Mouse (Mus musculus): ENCODE results near the gene Acy3.
"Not testable (repeated sequence)": the region's sequence is repeated elsewhere in the genome, so short reads cannot be mapped to it uniquely, and the experiment has no call there.

Acy3 gene

DNA sequence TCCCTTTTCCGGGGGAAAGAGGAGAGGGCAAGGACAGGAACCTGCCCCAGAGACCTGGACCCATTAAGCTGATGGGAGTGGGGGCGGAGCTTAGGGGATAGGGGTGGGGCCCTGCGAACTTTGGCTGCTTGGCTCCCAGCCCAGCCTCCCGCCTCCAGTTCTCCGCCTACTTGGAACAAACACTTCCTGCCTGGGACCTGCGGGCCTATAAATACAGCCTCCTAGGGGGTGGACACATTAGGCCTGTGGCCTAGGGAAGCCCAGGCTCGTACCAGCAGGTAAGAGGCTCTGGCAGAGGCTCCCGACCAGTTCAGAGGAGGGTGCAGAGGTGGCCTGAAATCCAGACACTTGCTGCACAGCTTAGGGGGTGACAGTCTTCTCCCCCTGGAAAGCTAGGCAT lies at the start of gene Acy3:
Acy3 (plus strand) TSS at position 237 of the 400 bp plus-strand sequence.
- peak; percentile 34 for DNase-seq (ENCODE audit: low read depth)

DNA sequence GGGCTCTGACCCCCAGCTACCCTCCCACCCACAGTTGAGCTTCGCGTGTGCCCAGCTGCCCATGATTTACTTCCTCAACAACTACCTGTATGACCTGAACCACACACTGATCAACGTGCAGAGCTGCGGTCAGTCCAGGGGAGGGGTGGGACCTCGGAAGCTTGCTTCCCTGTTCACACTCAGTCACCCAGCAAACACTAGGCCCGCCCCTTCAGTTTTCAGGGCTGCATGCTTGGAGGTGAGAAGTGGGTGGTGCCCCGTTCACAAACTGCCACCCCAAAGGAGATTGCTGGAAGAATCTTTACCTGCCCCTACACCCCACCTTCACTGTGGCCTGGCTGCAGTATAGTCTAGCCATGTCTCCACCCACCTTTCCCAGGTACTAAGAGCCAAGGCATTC lies 44.1 kb upstream of the Acy3 start:
- DNase-seq (ENCODE audit: low read depth): no peak

- peak; percentile 70 for DNase-seq (ENCODE audit: low read depth)
Measured at GRCm38 (mm10) chr19:3942986-3943735, 43.2 kb upstream of the Acy3 start.

DNA sequence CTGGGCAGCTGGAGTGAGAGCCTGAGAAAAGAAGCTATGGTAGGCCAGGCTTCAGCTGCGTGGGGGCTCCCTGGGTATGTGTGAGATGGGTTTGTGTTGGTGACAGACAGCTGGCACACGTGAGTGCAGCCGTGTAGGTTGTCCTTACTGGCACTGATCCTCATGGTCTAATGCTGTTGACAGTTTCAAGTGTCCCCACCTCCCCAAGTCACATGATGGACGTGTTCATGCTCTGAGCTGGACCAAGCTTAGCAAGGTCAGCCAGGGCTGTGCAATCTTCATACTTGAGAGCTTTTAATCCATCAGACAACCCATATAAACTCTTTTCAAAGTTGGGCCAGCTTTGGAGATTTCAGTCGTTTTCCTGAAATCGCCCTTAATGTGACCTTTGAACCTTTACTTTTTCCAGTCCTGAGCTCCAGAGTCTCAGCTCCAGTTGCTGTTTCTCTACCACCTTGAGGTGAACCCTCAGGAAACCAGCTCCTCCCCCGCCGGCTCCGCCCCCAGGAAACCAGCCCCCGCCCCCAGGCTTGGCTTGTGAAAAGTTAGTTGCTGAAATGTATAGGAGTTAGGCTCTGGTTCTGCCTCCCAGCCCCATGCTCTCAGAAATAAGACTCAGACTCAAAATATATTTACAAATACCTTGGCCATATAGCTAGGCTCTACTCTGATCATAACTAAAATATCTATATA lies 40.4 kb upstream of the Acy3 start:
- DNase-seq (ENCODE audit: low read depth): no peak

DNA sequence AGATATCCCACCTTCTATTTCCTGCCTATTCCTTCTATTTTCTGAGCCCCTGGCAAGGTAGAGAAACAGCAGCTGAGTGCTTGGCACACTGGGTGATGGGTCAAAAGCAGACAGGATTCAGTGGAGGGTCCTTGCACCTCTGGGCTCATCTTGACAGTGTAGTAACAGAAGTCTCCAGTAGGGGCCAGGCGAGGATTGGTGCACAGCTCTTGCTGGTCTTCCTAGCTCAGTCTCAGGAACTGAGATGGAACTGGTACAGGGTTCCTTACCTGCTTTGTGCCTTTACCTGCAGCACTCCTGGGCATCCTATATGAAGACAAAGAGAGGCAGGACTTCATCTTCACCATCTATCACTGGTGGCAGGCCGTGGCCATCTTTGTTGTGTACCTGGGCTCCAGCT lies 39.7 kb upstream of the Acy3 start:
- no peak for DNase-seq (ENCODE audit: low read depth)

DNA sequence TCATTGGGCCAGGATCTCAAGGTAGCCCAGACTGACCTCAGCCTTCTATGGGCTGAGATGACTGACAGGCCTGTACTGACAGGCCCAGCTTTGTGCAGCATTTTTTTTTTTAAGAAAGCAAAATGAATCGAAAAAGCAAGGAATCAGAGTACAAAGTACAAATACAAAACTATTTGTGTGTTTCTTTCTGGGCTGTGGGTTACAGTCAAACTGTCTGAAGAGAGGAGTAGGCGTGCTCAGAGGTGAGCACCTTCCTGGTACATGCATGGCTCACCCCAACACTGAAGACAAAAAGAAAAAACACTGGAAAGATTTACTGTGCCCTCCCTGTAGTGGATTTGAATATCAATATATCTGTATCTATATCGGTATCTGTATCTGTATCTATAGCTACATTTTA lies 38.6 kb upstream of the Acy3 start:
- no peak for DNase-seq (ENCODE audit: low read depth)

- no peak for DNase-seq (ENCODE audit: low read depth)
Measured at GRCm38 (mm10) chr19:3948546-3948945, 37.8 kb upstream of the Acy3 start.

DNA sequence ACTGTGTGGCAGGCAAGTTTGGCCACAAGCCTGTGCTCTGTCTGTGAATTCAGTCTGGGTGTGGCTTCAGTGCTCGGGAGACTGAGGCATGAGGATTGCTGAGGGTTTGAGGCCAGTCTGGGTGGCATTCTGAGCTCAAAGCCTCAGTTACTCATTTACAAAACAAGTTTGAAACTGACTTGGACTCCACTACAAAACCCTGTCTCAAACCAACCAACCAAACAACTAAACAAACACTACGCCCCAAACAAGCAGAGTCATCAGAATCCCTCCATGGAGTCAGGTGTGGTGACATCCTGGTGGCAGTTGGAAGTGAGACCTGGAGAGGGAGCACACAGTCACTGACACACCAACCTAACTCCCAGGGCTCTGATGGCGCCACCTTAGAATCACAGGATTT lies 36.0 kb upstream of the Acy3 start:
- DNase-seq (ENCODE audit: low read depth): no peak

DNA sequence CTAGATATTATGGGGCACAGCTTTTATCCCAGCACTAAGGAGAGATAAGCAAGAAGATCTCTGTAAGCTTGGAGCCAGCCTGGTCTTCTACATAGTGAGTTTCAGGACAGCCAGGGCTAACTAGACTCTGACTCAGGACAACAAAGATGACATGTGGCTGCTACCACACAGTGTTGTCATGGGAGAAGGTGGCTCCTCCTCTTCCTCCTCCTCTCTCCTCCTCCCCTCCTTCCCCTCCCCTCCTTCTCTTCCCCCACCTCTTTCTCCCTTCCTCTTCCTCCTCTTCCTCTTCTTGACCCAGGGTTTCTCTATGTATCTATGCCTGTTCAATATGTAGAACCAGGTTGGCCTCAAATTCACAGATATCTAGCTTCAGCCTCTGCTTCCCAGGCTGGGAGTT lies 34.9 kb upstream of the Acy3 start:
- DNase-seq (ENCODE audit: low read depth): no peak

- no peak for DNase-seq (ENCODE audit: low read depth)
Measured at GRCm38 (mm10) chr19:3952099-3952498, 34.3 kb upstream of the Acy3 start.

DNA sequence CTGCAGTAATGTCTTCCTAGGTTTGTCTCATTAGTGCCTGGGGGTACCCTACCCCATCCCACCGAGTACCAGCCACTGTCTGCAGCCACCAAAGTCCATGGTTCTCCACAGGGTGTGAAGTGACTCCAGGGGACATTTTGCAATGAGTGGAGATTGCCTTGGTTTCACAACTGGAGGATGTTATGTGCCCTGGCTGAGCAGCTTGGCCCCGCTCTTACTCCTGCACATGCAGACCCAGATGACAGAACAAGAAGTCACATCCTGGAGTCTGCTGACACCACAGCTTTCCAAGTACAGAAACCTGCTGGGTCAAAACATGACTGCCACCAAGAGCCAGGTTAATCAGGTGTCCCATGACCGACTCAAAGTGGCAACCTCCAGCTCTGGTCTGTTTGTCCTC lies 31.3 kb upstream of the Acy3 start:
- no peak for DNase-seq (ENCODE audit: low read depth)

GRCm38 (mm10) chr19:3955804-3956203 lies 30.6 kb upstream of the Acy3 start:
- no peak for DNase-seq (ENCODE audit: low read depth)

DNA sequence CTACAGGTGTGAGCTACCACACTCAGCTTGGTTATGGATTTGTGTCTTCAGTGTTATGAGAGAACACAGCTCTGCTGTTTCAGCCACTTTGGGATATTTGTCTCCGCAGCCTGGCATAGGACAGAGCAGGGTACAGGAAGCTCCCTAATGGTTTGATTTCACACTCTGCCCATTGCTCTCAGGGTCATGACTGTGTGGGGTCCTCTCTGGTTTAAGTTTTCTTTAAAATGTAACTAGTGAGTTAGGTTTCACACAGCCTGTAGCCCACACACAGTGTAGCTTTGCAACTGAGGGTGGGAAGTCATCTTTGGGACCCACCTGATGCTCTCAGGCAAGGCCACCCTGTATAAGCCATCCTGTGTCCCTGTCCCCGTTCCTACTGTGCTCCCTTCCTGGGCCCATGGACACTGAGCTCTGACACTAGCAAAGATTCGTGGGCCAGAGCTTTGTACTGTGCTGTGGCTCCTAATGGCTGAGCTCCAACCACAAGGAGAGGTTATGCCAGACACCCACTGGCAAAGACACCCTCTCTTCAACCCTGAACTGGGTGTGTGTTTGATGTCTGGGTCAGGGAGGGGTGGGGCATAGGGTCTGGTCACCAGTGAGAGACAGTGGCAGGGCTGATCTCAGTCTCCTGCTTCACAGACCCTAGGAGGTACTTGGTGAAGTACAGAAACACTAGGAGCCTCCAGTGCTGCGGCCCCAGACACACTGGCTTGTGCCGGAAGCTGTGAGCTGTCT lies 28.9 kb upstream of the Acy3 start:
- DNase-seq (ENCODE audit: low read depth): not testable (repeated sequence)

DNA sequence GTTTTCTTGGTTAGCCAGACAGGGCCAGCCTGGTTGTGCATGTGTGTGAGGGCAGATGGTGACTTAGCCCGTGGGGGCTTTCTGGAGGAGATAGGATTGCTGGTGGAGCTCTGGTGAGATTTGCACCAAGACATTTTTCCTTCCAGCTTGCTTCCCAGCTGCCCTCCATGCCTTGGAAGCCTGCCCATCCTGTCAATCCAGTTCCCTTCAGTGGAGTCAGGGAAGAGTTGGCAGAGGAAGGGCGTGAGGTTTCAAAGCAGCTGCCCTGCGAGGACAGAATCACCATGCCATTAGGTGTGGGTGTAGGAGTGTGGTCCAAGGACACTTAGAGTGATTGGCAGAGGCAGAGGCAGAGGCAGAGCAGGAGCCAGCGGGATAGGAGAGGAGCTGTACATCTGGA lies 27.9 kb upstream of the Acy3 start, which contains the start of gene Aldh3b3:
Aldh3b3 (plus strand) TSS at position 176 of the 400 bp plus-strand sequence.
- no peak for DNase-seq (ENCODE audit: low read depth)

DNA sequence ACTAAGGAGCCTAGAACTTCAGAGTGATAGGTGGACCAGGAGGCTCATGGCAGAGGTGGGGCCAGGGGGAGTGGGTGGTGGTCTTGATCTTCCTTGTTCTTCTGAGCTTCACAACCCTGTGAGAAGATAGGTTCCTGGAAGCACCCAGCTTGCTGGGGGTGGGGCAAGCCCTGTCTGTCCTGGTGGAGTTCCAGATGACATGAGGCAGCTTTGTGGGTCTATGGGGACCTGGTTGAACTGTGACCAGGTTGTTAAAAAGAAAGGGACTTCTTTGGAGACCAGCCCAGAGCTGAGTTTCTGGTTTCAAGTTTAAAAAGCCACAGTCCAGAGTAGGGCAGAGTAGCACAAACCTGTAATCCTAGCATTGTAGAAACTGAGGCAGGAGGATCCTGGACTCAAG lies 27.3 kb upstream of the Acy3 start:
- DNase-seq (ENCODE audit: low read depth): no peak

- DNase-seq (ENCODE audit: low read depth): no peak
Measured at GRCm38 (mm10) chr19:3960211-3960610, 26.2 kb upstream of the Acy3 start.

DNA sequence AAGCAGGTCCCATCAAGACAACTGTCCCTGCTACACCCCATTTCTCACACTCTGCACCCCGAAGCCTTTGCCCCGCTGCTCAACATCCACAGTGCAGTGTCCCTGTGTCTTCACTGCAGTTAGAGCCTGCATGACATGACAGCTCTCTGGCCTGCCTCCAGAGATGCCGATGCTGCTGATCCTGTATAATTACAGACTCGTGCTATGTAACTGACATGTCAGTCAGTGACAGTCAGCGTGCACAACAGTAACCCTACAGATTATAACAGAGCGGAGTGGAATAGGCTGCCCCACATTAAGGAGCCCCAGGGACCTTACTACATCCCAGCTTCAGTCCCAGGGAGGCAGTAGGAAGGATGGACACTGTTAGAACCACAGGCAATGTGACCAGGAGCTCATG lies 24.6 kb upstream of the Acy3 start:
- not testable (repeated sequence) for DNase-seq (ENCODE audit: low read depth)

GRCm38 (mm10) chr19:3962469-3962868 lies 23.9 kb upstream of the Acy3 start:
- no peak for DNase-seq (ENCODE audit: low read depth)

DNA sequence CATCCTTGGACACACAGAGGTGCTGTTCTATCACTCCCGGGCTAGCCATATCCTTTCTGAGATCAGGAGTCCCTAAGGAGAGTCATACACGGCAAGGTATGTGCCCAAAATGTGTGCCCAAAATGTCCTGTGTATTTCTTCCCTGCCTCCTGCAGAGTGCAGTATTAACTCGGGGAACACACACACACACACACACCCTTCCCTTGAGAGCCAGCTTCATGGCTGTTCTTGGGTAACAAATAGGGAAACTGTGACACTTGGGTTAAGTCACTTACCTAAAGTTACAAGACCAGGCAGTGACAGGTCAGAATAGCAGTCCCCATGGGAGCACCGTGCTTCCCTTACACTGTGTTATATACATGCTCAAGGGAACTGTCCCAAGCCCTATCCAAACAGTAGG lies 22.3 kb upstream of the Acy3 start:
- DNase-seq (ENCODE audit: low read depth): no peak

DNA sequence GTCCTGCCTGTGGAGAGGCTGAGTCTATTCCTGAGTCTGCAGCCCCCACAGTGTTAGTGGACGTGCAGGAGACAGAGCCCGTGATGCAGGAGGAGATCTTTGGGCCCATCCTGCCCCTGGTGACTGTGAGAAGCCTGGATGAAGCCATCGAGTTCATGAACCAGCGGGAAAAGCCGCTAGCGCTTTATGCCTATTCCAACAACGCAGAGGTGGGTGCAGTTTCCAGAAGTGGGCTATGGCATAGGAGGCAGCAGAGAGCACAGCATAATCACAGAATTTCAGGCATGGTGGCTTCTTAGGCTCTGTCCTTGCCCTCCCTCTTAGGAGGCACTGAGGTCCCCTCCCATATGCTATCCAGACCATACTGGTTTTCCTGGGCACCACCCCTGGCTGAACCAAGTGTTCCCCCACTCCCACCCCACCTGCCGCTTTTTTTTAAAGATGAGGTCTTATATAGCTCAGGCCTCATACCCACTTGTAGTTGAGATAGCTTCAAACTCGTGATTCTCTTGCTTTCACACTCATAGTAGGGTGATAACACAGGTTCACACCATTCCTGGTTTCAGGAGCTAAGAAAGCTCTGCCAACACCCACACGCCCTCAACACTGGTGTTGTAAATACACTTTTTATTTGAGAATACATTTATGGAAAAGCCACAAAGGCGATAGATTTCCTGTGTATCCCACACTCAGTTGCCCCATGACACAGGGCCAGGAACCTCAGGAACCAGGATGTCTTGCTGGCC lies 19.9 kb upstream of the Acy3 start:
- DNase-seq (ENCODE audit: low read depth): no peak

DNA sequence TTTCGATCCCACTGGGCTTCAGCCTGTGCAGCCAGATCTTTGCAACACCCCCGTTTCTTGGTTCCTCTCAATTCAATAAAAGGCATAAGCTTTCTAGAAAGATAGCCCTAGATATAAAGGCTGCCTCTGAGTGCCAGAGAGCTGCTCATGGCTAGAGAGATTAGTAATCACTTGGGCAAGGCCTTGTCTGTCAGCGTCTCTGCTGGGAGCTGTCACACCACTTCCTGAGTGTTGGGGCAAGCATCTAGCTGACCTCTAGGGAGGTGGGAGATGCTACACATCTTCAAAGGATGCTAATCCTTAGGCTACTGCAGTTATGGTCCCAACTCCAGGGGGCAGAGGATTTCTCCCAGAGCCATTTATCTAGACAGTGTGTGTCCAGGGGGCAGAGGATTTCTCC lies 19.1 kb upstream of the Acy3 start:
- DNase-seq (ENCODE audit: low read depth): no peak

- peak; percentile 57 for DNase-seq (ENCODE audit: low read depth)
Measured at GRCm38 (mm10) chr19:3972229-3972628, 14.1 kb upstream of the Acy3 start, which contains the start of gene Aldh3b2. Aldh3b2 (plus strand) TSS chr19:3972328.

All from c-Kit-positive CD71-positive TER-119-negative erythroid progenitor cells, embryonic 14.5 days (primary cell).